Mouse (Mus musculus): ENCODE results near the gene Slc29a1.

- TF ChIP-seq CTCF (IDR thresholded peaks at IDR 0.05; ENCODE audit: borderline replicate concordance, extremely low read depth, insufficient read depth, insufficient read length), result no peak
- TF ChIP-seq POLR2A (IDR thresholded peaks at IDR 0.05; ENCODE audit: borderline replicate concordance, extremely low read depth, insufficient read depth, insufficient read length, poor library complexity, severe bottlenecking), result no peak
Measured at GRCm38 (mm10) chr17:45559732-45560525, 39.5 kb downstream of the Slc29a1 start.
